Mouse (Mus musculus): ENCODE measurements at regions not wholly inside any gene's neighbourhood (a gene's known extent, or its start where the extent isn't known, plus 50 kb on each side); places are given as distances from the start of the nearest gene placed in this dataset.

GRCm38 (mm10) chr9:84370260-84370659 is 445.3 kb downstream of the Bckdhb start:
- peaks cover 5% of the 10 kb centered on the region; the same call in 1 of the 2 replicates for H3K9me3 ChIP-seq
- H3K4me2 ChIP-seq (replicated peaks): no peak overlapping the region
- H3K27me3 ChIP-seq: no peaks in the 10 kb centered on the region
- H3K9ac ChIP-seq (replicated peaks): no peak overlapping the region
- ATAC-seq: no peak
- WGBS: 80% methylated on average over 4 of the region's 4 CpGs
- H3K36me3 ChIP-seq: no peaks in the 10 kb centered on the region
- no peak overlapping the region for H3K27ac ChIP-seq
- no peak overlapping the region for H3K4me3 ChIP-seq (replicated peaks)
- no peaks in the 10 kb centered on the region for H3K4me1 ChIP-seq (replicated peaks)

GRCm38 (mm10) chr9:84375746-84376145 is 450.8 kb downstream of the Bckdhb start:
- Histone ChIP-seq H3K4me3 (replicated peaks) (no peak overlapping the region), H3K9me3 (peaks cover 5% of the 10 kb centered on the region; the same call in 1 of the 2 replicates), H3K27me3 (no peaks in the 10 kb centered on the region), H3K36me3 (no peaks in the 10 kb centered on the region), H3K9ac (replicated peaks) (no peak overlapping the region), H3K4me2 (replicated peaks) (no peak overlapping the region), H3K4me1 (replicated peaks) (no peaks in the 10 kb centered on the region), H3K27ac (no peak overlapping the region)
- ATAC-seq: no peak
- WGBS: 48% methylated on average over 2 of the region's 2 CpGs

- Histone ChIP-seq H3K4me3 (replicated peaks) (no peak overlapping the region), H3K9ac (replicated peaks) (no peak overlapping the region), H3K27me3 (no peaks in the 10 kb centered on the region), H3K4me2 (replicated peaks) (no peak overlapping the region), H3K4me1 (replicated peaks) (no peaks in the 10 kb centered on the region), H3K27ac (no peak overlapping the region), H3K9me3 (peaks cover 5% of the 10 kb centered on the region; the same call in 1 of the 2 replicates), H3K36me3 (no peaks in the 10 kb centered on the region)
- 95% methylated on average over 6 of the region's 6 CpGs for WGBS
- no peak for ATAC-seq
Observed at GRCm38 (mm10) chr9:84376621-84377020, 451.7 kb downstream of the Bckdhb start.

- Histone ChIP-seq H3K4me1 (replicated peaks) (no peaks in the 10 kb centered on the region), H3K4me2 (replicated peaks) (no peak overlapping the region), H3K9ac (replicated peaks) (no peak overlapping the region), H3K9me3 (no peaks in the 10 kb centered on the region), H3K27me3 (no peaks in the 10 kb centered on the region), H3K36me3 (no peaks in the 10 kb centered on the region), H3K27ac (no peak overlapping the region), H3K4me3 (replicated peaks) (no peak overlapping the region)
- no peak for ATAC-seq
Observed at GRCm38 (mm10) chr9:84381942-84382341, 457.0 kb downstream of the Bckdhb start.

- no peak overlapping the region for H3K27ac ChIP-seq
- H3K4me3 ChIP-seq (replicated peaks): no peak overlapping the region
- H3K9me3 ChIP-seq: no peaks in the 10 kb centered on the region
- WGBS: 89% methylated on average over 3 of the region's 3 CpGs
- H3K9ac ChIP-seq (replicated peaks): no peak overlapping the region
- no peaks in the 10 kb centered on the region for H3K4me1 ChIP-seq (replicated peaks)
- no peak overlapping the region for H3K4me2 ChIP-seq (replicated peaks)
- no peaks in the 10 kb centered on the region for H3K36me3 ChIP-seq
- no peak for ATAC-seq
- no peaks in the 10 kb centered on the region for H3K27me3 ChIP-seq
Observed at GRCm38 (mm10) chr9:84389831-84390230, 464.9 kb downstream of the Bckdhb start.

GRCm38 (mm10) chr9:84394536-84395314 is 469.8 kb downstream of the Bckdhb start:
- Histone ChIP-seq H3K9me3 (no peaks in the 10 kb centered on the region), H3K4me3 (replicated peaks) (no peak overlapping the region), H3K9ac (replicated peaks) (no peak overlapping the region), H3K4me1 (replicated peaks) (no peaks in the 10 kb centered on the region), H3K27me3 (no peaks in the 10 kb centered on the region), H3K36me3 (no peaks in the 10 kb centered on the region), H3K27ac (no peak overlapping the region), H3K4me2 (replicated peaks) (no peak overlapping the region)
- WGBS: 95% methylated on average over 3 of the region's 3 CpGs
- ATAC-seq: no peak

GRCm38 (mm10) chr9:84399481-84399880 is 474.5 kb downstream of the Bckdhb start:
- Histone ChIP-seq H3K4me1 (replicated peaks) (no peaks in the 10 kb centered on the region), H3K36me3 (no peaks in the 10 kb centered on the region), H3K4me3 (replicated peaks) (no peak overlapping the region), H3K9me3 (no peaks in the 10 kb centered on the region), H3K4me2 (replicated peaks) (no peak overlapping the region), H3K27me3 (no peaks in the 10 kb centered on the region), H3K27ac (no peak overlapping the region), H3K9ac (replicated peaks) (no peak overlapping the region)
- ATAC-seq: no peak
- 79% methylated on average over 3 of the region's 3 CpGs for WGBS

- Histone ChIP-seq H3K36me3 (no peaks in the 10 kb centered on the region), H3K9ac (replicated peaks) (no peak overlapping the region), H3K4me2 (replicated peaks) (no peak overlapping the region), H3K9me3 (no peaks in the 10 kb centered on the region), H3K4me1 (replicated peaks) (no peaks in the 10 kb centered on the region), H3K4me3 (replicated peaks) (no peak overlapping the region), H3K27me3 (no peaks in the 10 kb centered on the region), H3K27ac (no peak overlapping the region)
- WGBS: 66% methylated on average over 10 of the region's 10 CpGs
- peak; percentile 73 for ATAC-seq
Observed at GRCm38 (mm10) chr9:84408260-84409203, 483.6 kb downstream of the Bckdhb start.

Measured in midbrain, embryonic 13.5 days (tissue).